Mouse (Mus musculus) MEL (cell line): ENCODE measurements at regions not wholly inside any gene's neighbourhood (a gene's known extent, or its start where the extent isn't known, plus 50 kb on each side); places are given as distances from the start of the nearest gene placed in this dataset.

ENCODE experiments used
- CTCF ChIP-seq, 3 experiments: IDR thresholded peaks in 2 of 3; conservative IDR thresholded peaks in 1 of 3; 2 replicates each; pipeline ENCODE4 v1.5.1; 2011 to 2012; ENCODE audit warnings: low read length in 3 of 3, low read depth in 2 of 3, mild to moderate bottlenecking in 2 of 3, improper control_type of control experiment in 1 of 3, inconsistent platforms in 1 of 3, mixed read lengths in 1 of 3, moderate library complexity in 1 of 3; ENCODE audit not compliant: control insufficient read depth in 1 of 3, insufficient read depth in 1 of 3, poor library complexity in 1 of 3, severe bottlenecking in 1 of 3
- ELF1 ChIP-seq: IDR thresholded peaks from 2 replicates; pipeline ENCODE4 v1.6.1; 2014; ENCODE audit warnings: low read depth, mild to moderate bottlenecking, inconsistent platforms, low read length, improper control_type of control experiment, moderate library complexity
- KAT2A ChIP-seq: conservative IDR thresholded peaks from 2 replicates; pipeline ENCODE4 v1.6.1; 2012; ENCODE audit warnings: low read depth, low read length, improper control_type of control experiment, inconsistent platforms
- SIN3A ChIP-seq: IDR thresholded peaks from 2 replicates; pipeline ENCODE4 v1.6.1; 2012; ENCODE audit warnings: low read length, improper control_type of control experiment, inconsistent platforms

GRCm38 (mm10) chr1:75988496-75988895, 442.4 kb downstream of the Slc4a3 start:
- TF ChIP-seq KAT2A (no peak), SIN3A (no peak), ELF1 (no peak), CTCF (IDR thresholded peaks at IDR 0.05 in 2 of 3, conservative IDR thresholded peaks at IDR 0.05 in 1 of 3; ENCODE audit: control insufficient read depth in 1 of 3, insufficient read depth in 1 of 3, low read depth in 2 of 3, low read length in 3 of 3, poor library complexity in 1 of 3, severe bottlenecking in 1 of 3) (no peak)
